Mouse (Mus musculus) ES-E14 (cell line): Measurements from ENCODE around the gene Tbc1d2b.

Experiments
- CHD2 ChIP-seq: IDR thresholded peaks from 2 replicates; pipeline ENCODE4 v1.6.1; 2014; ENCODE audit warnings: mild to moderate bottlenecking, low read depth, low read length, inconsistent platforms
- HCFC1 ChIP-seq: IDR thresholded peaks from 2 replicates; pipeline ENCODE4 v1.6.1; 2012; ENCODE audit warnings: low read length, inconsistent platforms, borderline replicate concordance; ENCODE audit not compliant: insufficient read depth
- MAFK ChIP-seq: IDR thresholded peaks from 2 replicates; pipeline ENCODE4 v1.6.1; 2014; ENCODE audit warnings: mild to moderate bottlenecking, low read depth, low read length, inconsistent platforms; ENCODE audit not compliant: insufficient read depth
- ZC3H11A ChIP-seq: IDR thresholded peaks from 2 replicates; pipeline ENCODE4 v1.6.1; 2012; ENCODE audit warnings: low read depth, mild to moderate bottlenecking, inconsistent platforms, low read length, borderline replicate concordance
- ZNF384 ChIP-seq: IDR thresholded peaks from 2 replicates; pipeline ENCODE4 v1.6.1; 2012; ENCODE audit warnings: low read depth, low read length, inconsistent platforms

DNA sequence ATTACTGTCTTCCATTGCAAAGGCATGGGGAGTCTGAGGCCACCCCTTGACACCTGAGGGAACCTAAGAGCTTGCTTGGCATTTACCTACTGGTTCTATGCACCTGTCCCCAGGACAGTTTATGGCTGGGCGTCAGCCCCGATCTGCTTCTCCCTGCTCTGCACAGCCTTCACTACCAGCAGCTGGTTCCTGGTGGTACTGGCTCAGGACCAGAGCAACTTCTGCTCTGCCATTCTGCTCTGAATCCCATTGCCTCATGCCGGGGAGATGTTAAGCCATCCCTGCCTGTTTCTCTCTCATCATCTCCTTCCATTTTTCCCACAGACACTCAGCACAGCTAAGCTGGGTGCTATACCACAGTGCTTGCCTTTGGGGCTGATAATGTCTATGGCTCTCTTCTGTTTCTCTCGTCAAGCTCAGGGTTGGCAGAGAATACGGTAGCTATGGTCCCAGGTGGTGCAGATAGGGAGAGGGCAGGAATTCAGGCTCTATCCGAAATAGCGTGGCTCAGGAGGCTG, 72.7 kb downstream of the Tbc1d2b start:
- no peak for TF ChIP-seq CHD2
- TF ChIP-seq MAFK, result no peak
- no peak for TF ChIP-seq ZC3H11A
- no peak for TF ChIP-seq HCFC1
- TF ChIP-seq ZNF384, result no peak
